Mouse (Mus musculus) MEL (cell line): ENCODE data around the gene Ttf2. TPM values are rescaled to one million over a fixed set of nuclear protein-coding genes. Genes with fewer than 3 reads are reported as not detected.

Experiments used
- DNase-seq: peaks from one replicate; pipeline ENCODE4 v3.0.0; 2011; ENCODE audit warnings: low read depth, low spot score
- H3K27ac ChIP-seq: 2 replicates; pipeline ENCODE4 v1.5.1; 2012; ENCODE audit warnings: low read depth, mild to moderate bottlenecking, control low read depth, low read length, moderate library complexity; ENCODE audit not compliant: control insufficient read depth
- H3K27me3 ChIP-seq, 2 experiments: fragments of 150-350 bp in 1 of 2; sonication (generic) in 1 of 2; 2 replicates each; pipeline ENCODE4 v1.6.1; 2012; ENCODE audit warnings: low read length in 2 of 2, mild to moderate bottlenecking in 2 of 2, improper control_type of control experiment in 1 of 2, moderate library complexity in 1 of 2; ENCODE audit not compliant: insufficient read depth in 2 of 2, control insufficient read depth in 1 of 2
- H3K36me3 ChIP-seq, 2 experiments: 2 replicates each; pipeline ENCODE4 v1.6.1; 2012 to 2014; ENCODE audit warnings: low read length in 2 of 2, improper control_type of control experiment in 1 of 2, inconsistent platforms in 1 of 2, mild to moderate bottlenecking in 1 of 2; ENCODE audit not compliant: insufficient read depth in 2 of 2, control insufficient read depth in 1 of 2
- H3K4me1 ChIP-seq, 2 experiments: fragments of 150-350 bp in 1 of 2; sonication (generic) in 1 of 2; 2 replicates each; pipeline ENCODE4 v1.6.1; 2012; ENCODE audit warnings: low read length in 2 of 2, improper control_type of control experiment in 1 of 2, mild to moderate bottlenecking in 1 of 2; ENCODE audit not compliant: insufficient read depth in 2 of 2, control insufficient read depth in 1 of 2
- H3K4me3 ChIP-seq, 2 experiments: fragments of 150-350 bp in 1 of 2; sonication (generic) in 1 of 2; 2 replicates each; pipeline ENCODE4 v1.5.1; 2012; ENCODE audit warnings: low read depth in 2 of 2, low read length in 2 of 2, mild to moderate bottlenecking in 2 of 2, moderate library complexity in 2 of 2, control low read depth in 1 of 2, improper control_type of control experiment in 1 of 2; ENCODE audit not compliant: control insufficient read depth in 1 of 2, insufficient read depth in 1 of 2
- H3K79me2 ChIP-seq: 2 replicates; pipeline ENCODE4 v1.6.1; 2012; ENCODE audit warnings: mild to moderate bottlenecking, low read length, moderate library complexity; ENCODE audit not compliant: control insufficient read depth, poor library complexity, insufficient read depth
- H3K9ac ChIP-seq: 2 replicates; pipeline ENCODE4 v1.6.1; 2012; ENCODE audit warnings: low read depth, mild to moderate bottlenecking, control low read depth, low read length, moderate library complexity; ENCODE audit not compliant: control insufficient read depth, poor library complexity, severe bottlenecking
- H3K9me3 ChIP-seq: fragments of 150-350 bp; sonication (generic); replicated peaks from 2 replicates; pipeline ENCODE4 v1.6.1; 2012; ENCODE audit warnings: mild to moderate bottlenecking, low read length, improper control_type of control experiment, moderate library complexity; ENCODE audit not compliant: insufficient read depth
- CHD2 ChIP-seq: IDR thresholded peaks from 2 replicates; pipeline ENCODE4 v1.6.1; 2011; ENCODE audit warnings: low read length, improper control_type of control experiment
- CTCF ChIP-seq, 3 experiments: IDR thresholded peaks in 2 of 3; conservative IDR thresholded peaks in 1 of 3; 2 replicates each; pipeline ENCODE4 v1.5.1; 2011 to 2012; ENCODE audit warnings: low read length in 3 of 3, low read depth in 2 of 3, mild to moderate bottlenecking in 2 of 3, improper control_type of control experiment in 1 of 3, inconsistent platforms in 1 of 3, mixed read lengths in 1 of 3, moderate library complexity in 1 of 3; ENCODE audit not compliant: control insufficient read depth in 1 of 3, insufficient read depth in 1 of 3, poor library complexity in 1 of 3, severe bottlenecking in 1 of 3
- E2F4 ChIP-seq: IDR thresholded peaks from 2 replicates; pipeline ENCODE4 v1.6.1; 2011; ENCODE audit warnings: low read depth, low read length, improper control_type of control experiment, borderline replicate concordance
- EP300 ChIP-seq, 2 experiments: IDR thresholded peaks; 2 replicates each; pipeline ENCODE4 v1.6.1; 2011; ENCODE audit warnings: improper control_type of control experiment in 2 of 2, low read length in 2 of 2, low read depth in 1 of 2, mild to moderate bottlenecking in 1 of 2
- GABPA ChIP-seq: IDR thresholded peaks from 2 replicates; pipeline ENCODE4 v1.6.1; 2012; ENCODE audit warnings: low read depth, mild to moderate bottlenecking, inconsistent platforms, low read length, improper control_type of control experiment, moderate library complexity
- HCFC1 ChIP-seq: IDR thresholded peaks from 2 replicates; pipeline ENCODE4 v1.6.1; 2012; ENCODE audit warnings: low read depth, mild to moderate bottlenecking, inconsistent platforms, low read length, improper control_type of control experiment, moderate library complexity
- KAT2A ChIP-seq: conservative IDR thresholded peaks from 2 replicates; pipeline ENCODE4 v1.6.1; 2012; ENCODE audit warnings: low read depth, low read length, improper control_type of control experiment, inconsistent platforms
- MAFK ChIP-seq: IDR thresholded peaks from 2 replicates; pipeline ENCODE4 v1.6.1; 2011; ENCODE audit warnings: low read depth, mild to moderate bottlenecking, low read length, improper control_type of control experiment, borderline replicate concordance
- MAX ChIP-seq: IDR thresholded peaks from 2 replicates; pipeline ENCODE4 v1.6.1; 2011; ENCODE audit warnings: low read length, improper control_type of control experiment
- MAZ ChIP-seq: IDR thresholded peaks from 2 replicates; pipeline ENCODE4 v1.6.1; 2012; ENCODE audit warnings: low read depth, mild to moderate bottlenecking, inconsistent platforms, low read length, improper control_type of control experiment
- MXI1 ChIP-seq: IDR thresholded peaks from 2 replicates; pipeline ENCODE4 v1.6.1; 2011; ENCODE audit warnings: mild to moderate bottlenecking, low read depth, low read length, improper control_type of control experiment
- MYB ChIP-seq: IDR thresholded peaks from 2 replicates; pipeline ENCODE4 v1.6.1; 2011; ENCODE audit warnings: mild to moderate bottlenecking, low read depth, low read length, improper control_type of control experiment
- NELFE ChIP-seq: IDR thresholded peaks from 2 replicates; pipeline ENCODE4 v1.6.1; 2011; ENCODE audit warnings: low read depth, low read length, improper control_type of control experiment
- POLR2A ChIP-seq, 2 experiments: IDR thresholded peaks; 2 replicates each; pipeline ENCODE4 v1.6.1; 2011 to 2012; ENCODE audit warnings: low read length in 2 of 2, mild to moderate bottlenecking in 2 of 2, control low read depth in 1 of 2, improper control_type of control experiment in 1 of 2, low read depth in 1 of 2, moderate library complexity in 1 of 2; ENCODE audit not compliant: control insufficient read depth in 1 of 2, insufficient read depth in 1 of 2, poor library complexity in 1 of 2
- POLR2AphosphoS2 ChIP-seq: IDR thresholded peaks from 2 replicates; pipeline ENCODE4 v1.6.1; 2011; ENCODE audit warnings: low read length, improper control_type of control experiment
- POLR2AphosphoS5 ChIP-seq: IDR thresholded peaks from 2 replicates; pipeline ENCODE4 v1.6.1; 2012; ENCODE audit warnings: low read depth, borderline replicate concordance, mild to moderate bottlenecking, inconsistent platforms, low read length, moderate library complexity, mixed read lengths
- RAD21 ChIP-seq: IDR thresholded peaks from 2 replicates; pipeline ENCODE4 v1.6.1; 2011; ENCODE audit warnings: mild to moderate bottlenecking, low read depth, low read length, improper control_type of control experiment
- SIN3A ChIP-seq: IDR thresholded peaks from 2 replicates; pipeline ENCODE4 v1.6.1; 2012; ENCODE audit warnings: low read length, improper control_type of control experiment, inconsistent platforms
- SMC3 ChIP-seq: IDR thresholded peaks from 2 replicates; pipeline ENCODE4 v1.6.1; 2011; ENCODE audit warnings: low read depth, low read length, improper control_type of control experiment
- USF1 ChIP-seq: IDR thresholded peaks from 2 replicates; pipeline ENCODE4 v1.6.1; 2014; ENCODE audit warnings: low read depth, mild to moderate bottlenecking, inconsistent platforms, low read length, improper control_type of control experiment, moderate library complexity
- USF2 ChIP-seq, 2 experiments: IDR thresholded peaks; 2 replicates each; pipeline ENCODE4 v1.6.1; 2011 to 2012; ENCODE audit warnings: improper control_type of control experiment in 2 of 2, low read length in 2 of 2, borderline replicate concordance in 1 of 2, inconsistent platforms in 1 of 2, low read depth in 1 of 2, mild to moderate bottlenecking in 1 of 2; ENCODE audit not compliant: insufficient read depth in 1 of 2
- ZMIZ1 ChIP-seq: IDR thresholded peaks from 2 replicates; pipeline ENCODE4 v1.6.1; 2012; ENCODE audit warnings: low read depth, mild to moderate bottlenecking, inconsistent platforms, low read length, improper control_type of control experiment, moderate library complexity
- polyA plus RNA-seq, 2 experiments: library from polyadenylated mRNA; stranded (reverse) in 1 of 2; unstranded in 1 of 2; fragments of >175 nt in 1 of 2; fragments of >200 nt in 1 of 2; gene quantifications; 2 replicates each; pipeline versions ENCODE4 v1.2.1 to v1.2.4; 2012; ENCODE audit warnings: low replicate concordance in 2 of 2, low read depth in 1 of 2; ENCODE audit not compliant: insufficient read length in 2 of 2, insufficient read depth in 1 of 2, missing spikeins in 1 of 2
- total RNA-seq: library from RNA; depleted of rRNA; stranded (reverse); fragments of 300-350 nt; gene quantifications from 2 replicates; pipeline ENCODE4 v1.2.3, GENCODE M21; 2012

The Ttf2 gene
- total and polyA plus RNA-seq, 3 experiments: 27.7 to 34.4 TPM; not detected in 1

DNA sequence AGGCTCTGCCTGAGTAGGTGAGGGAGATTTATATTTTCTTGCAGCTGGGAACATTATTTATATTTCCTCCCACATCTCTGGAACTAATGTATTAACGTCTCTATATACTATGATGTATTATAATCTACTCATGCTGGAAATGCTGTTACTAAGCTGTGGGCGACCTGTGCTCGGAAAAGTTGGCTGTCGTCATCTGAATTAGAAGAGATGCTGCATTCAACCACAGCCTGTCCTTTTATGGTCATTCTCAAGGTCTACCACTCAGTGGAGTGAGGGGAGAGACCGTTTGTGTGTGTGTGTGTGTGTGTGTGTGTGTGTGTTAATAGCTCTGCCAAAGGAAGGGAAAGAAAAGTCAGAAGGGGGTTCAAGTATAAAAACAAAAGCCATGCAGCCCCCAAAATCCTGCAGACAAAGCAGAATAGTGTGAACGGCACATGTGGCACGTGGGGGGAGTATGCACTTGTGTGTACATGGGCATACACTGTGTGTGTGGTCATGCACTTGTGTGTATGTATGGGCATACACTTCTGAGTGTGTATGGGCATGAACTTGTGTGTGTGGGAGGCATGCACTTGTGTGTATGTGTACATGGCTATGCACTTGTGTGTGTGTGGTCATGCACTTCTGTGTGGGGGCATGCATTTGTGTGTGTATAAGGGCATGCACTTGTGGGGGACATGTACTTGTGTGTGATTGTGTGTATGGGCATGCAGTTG lies 57.8 kb downstream of the Ttf2 start:
- TF ChIP-seq MAX (no peak), MYB (no peak), HCFC1 (no peak), ZMIZ1 (no peak), POLR2AphosphoS5 (no peak), CHD2 (no peak), MAFK (no peak), E2F4 (no peak)
- peaks cover 0 to 2% of the 10 kb centered on the region in 2 experiments; a peak in 2 of 4 replicates for H3K27me3 ChIP-seq
- H3K4me1 ChIP-seq: peaks cover 0 to 2% of the 10 kb centered on the region in 2 experiments; a peak in 2 of 4 replicates
- H3K4me3 ChIP-seq: no peak overlapping the region
- H3K9me3 ChIP-seq: no peaks in the 10 kb centered on the region
- no peaks in the 10 kb centered on the region; a peak in 1 of 4 replicates for H3K36me3 ChIP-seq
- H3K79me2 ChIP-seq: no peaks in the 10 kb centered on the region
- H3K9ac ChIP-seq: no peak overlapping the region
- DNase-seq: no peak
- H3K27ac ChIP-seq: no peak overlapping the region

GRCm38 (mm10) chr3:100911026-100911425 lies 58.4 kb downstream of the Ttf2 start:
- TF ChIP-seq SMC3 (no peak), USF1 (no peak), RAD21 (no peak), EP300 (IDR thresholded peaks at IDR 0.05; ENCODE audit: low read depth in 1 of 2, low read length in 2 of 2) (no peak), MAX (no peak), MAZ (no peak), KAT2A (no peak), NELFE (no peak), MXI1 (no peak), SIN3A (no peak), HCFC1 (no peak), POLR2A (IDR thresholded peaks at IDR 0.05; ENCODE audit: control insufficient read depth in 1 of 2, insufficient read depth in 1 of 2, low read depth in 1 of 2, low read length in 2 of 2, poor library complexity in 1 of 2) (no peak), POLR2AphosphoS2 (no peak), ZMIZ1 (no peak), POLR2AphosphoS5 (no peak), GABPA (no peak), CTCF (IDR thresholded peaks at IDR 0.05 in 2 of 3, conservative IDR thresholded peaks at IDR 0.05 in 1 of 3; ENCODE audit: control insufficient read depth in 1 of 3, insufficient read depth in 1 of 3, low read depth in 2 of 3, low read length in 3 of 3, poor library complexity in 1 of 3, severe bottlenecking in 1 of 3) (no peak), USF2 (IDR thresholded peaks at IDR 0.05; ENCODE audit: borderline replicate concordance in 1 of 2, insufficient read depth in 1 of 2, low read depth in 1 of 2, low read length in 2 of 2) (no peak)
- TF ChIP-seq, all 39 proteins: peak for 0
- no peak overlapping the region for H3K9ac ChIP-seq
- H3K4me1 ChIP-seq: peaks cover 0 to 3% of the 10 kb centered on the region in 2 experiments; a peak in 2 of 4 replicates
- no peaks in the 10 kb centered on the region for H3K9me3 ChIP-seq
- no peaks in the 10 kb centered on the region for H3K79me2 ChIP-seq
- H3K36me3 ChIP-seq: peaks cover 0 to 2% of the 10 kb centered on the region in 2 experiments; a peak in 2 of 4 replicates
- H3K4me3 ChIP-seq: no peak overlapping the region
- H3K27ac ChIP-seq: no peak overlapping the region
- DNase-seq: no peak
- H3K27me3 ChIP-seq: peaks cover 0 to 2% of the 10 kb centered on the region in 2 experiments; a peak in 2 of 4 replicates
